Comparison of ENCODE assay signal across 1 mouse cellular context in the genomic region with DNA sequence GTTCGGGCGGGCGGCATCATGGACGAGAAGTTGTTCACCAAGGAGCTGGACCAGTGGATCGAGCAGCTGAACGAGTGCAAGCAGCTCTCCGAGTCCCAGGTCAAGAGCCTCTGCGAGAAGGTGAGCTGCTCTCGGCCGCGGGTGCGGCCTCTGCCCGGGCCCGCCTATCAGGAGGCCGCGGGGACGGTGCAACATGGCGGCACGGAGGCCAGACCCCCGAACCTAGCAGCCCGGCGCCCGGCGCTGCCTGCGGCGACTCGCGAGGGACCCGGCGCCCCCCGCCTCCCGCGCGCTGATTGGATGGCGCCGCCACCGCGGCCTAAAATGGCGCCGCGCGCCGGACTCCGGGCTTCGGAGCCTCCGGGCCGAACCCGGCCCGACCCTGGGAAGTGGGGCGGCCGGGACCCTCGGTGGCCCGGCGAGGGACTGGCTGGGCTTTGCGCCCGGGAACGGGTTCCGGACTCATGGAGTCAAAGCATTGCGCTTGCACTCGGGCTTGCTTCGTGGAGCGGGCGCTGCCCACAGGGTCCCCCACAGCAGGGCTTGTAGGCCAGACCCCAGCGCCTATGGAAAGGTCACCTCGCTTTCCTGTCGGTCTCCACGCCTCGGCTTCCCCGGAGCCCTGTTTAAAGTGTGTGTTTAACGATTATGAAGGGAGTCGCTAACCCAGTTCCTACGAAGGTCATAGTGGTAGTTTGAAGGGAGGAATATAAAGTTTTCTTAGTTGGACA.
TF ChIP-seq lines count a peak whose summit lies in the region.

No protein-coding gene starts in this region.

TF ChIP-seq in CH12.LX, 34 proteins besides CTCF, POLR2A, EP300 and RAD21 (continued from another document):
- TF ChIP-seq POLR2AphosphoS2 (IDR thresholded peaks at IDR 0.05; ENCODE audit: low read depth, low read length) (no peak), MEF2A (IDR thresholded peaks at IDR 0.05; ENCODE audit: borderline replicate concordance, low read depth, low read length) (no peak), USF1 (IDR thresholded peaks at IDR 0.05; ENCODE audit: low read depth, low read length) (no peak), MYC (IDR thresholded peaks at IDR 0.05; ENCODE audit: low read depth, low read length) (no peak), MAFK (IDR thresholded peaks at IDR 0.05; ENCODE audit: insufficient replicate concordance, low read length) (no peak), JUN (IDR thresholded peaks at IDR 0.05; ENCODE audit: insufficient read depth, low read depth, low read length) (no peak), SIN3A (IDR thresholded peaks at IDR 0.05; ENCODE audit: low read length) (0 out of 2 replicates have a peak, but pooled peaks have one; percentile 14), SMC3 (IDR thresholded peaks at IDR 0.05; ENCODE audit: low read depth, low read length) (no peak), E2F4 (IDR thresholded peaks at IDR 0.05; ENCODE audit: insufficient replicate concordance, low read depth, low read length) (no peak), RCOR1 (conservative IDR thresholded peaks at IDR 0.05; ENCODE audit: low read depth, low read length) (no peak), UBTF (IDR thresholded peaks at IDR 0.05; ENCODE audit: low read depth, low read length) (peak; percentile 68; the same call in 1 of the 2 replicates), JUND (conservative IDR thresholded peaks at IDR 0.05; ENCODE audit: low read depth, low read length) (no peak), IRF4 (IDR thresholded peaks at IDR 0.05; ENCODE audit: low read depth, low read length) (no peak), NRF1 (IDR thresholded peaks at IDR 0.05; ENCODE audit: low read depth, low read length) (peak; percentile 57; the same call in 1 of the 2 replicates), ZNF384 (IDR thresholded peaks at IDR 0.05; ENCODE audit: low read depth, low read length) (no peak), USF2 (conservative IDR thresholded peaks at IDR 0.05; ENCODE audit: low read depth, low read length) (no peak), MXI1 (IDR thresholded peaks at IDR 0.05; ENCODE audit: low read depth, low read length) (peak; percentile 54; the same call in 1 of the 2 replicates)
